Mouse (Mus musculus): Measurements from ENCODE around the gene Sf3a1. TPM values are rescaled to one million over a fixed set of nuclear protein-coding genes. Genes with fewer than 3 reads are reported as not detected.
A peak's percentile ranks its signal among the peaks of the same experiment; 100 is the strongest.

Sf3a1 gene
- total RNA-seq, 2 experiments from 2014 or later = 63.8 to 67.4 TPM

GRCm38 (mm10) chr11:4193420-4193819, 33.3 kb downstream of the Sf3a1 start:
- TF ChIP-seq CTCF (IDR thresholded peaks at IDR 0.05) = no peak
- H3K27ac ChIP-seq = peak overlapping the region; percentile 57; the same call in 1 of the 2 replicates
- no peak overlapping the region for H3K4me3 ChIP-seq
- intact Hi-C loops (cut with DNase I) = no loop called here
- DNase-seq (ENCODE audit: extremely low spot score in 1 of 2, low spot score in 2 of 2) = no peak

GRCm38 (mm10) chr11:4195597-4196031, 35.5 kb downstream of the Sf3a1 start:
- no peak for DNase-seq (ENCODE audit: extremely low spot score in 1 of 2, low spot score in 2 of 2)
- Histone ChIP-seq H3K27ac (no peak overlapping the region), H3K4me3 (no peak overlapping the region)
- intact Hi-C loops (cut with DNase I) = no loop called here
- TF ChIP-seq CTCF (IDR thresholded peaks at IDR 0.05) = no peak

- H3K27ac ChIP-seq = no peak overlapping the region
- no peak for TF ChIP-seq CTCF (IDR thresholded peaks at IDR 0.05)
- intact Hi-C loops (cut with DNase I) = no loop called here
- H3K4me3 ChIP-seq = no peak overlapping the region
- DNase-seq (ENCODE audit: extremely low spot score in 1 of 2, low spot score in 2 of 2) = no peak
These were observed 36.5 kb downstream of the Sf3a1 start for GRCm38 (mm10) chr11:4196636-4197035.

GRCm38 (mm10) chr11:4197691-4198090, 37.5 kb downstream of the Sf3a1 start:
- DNase-seq (ENCODE audit: extremely low spot score in 1 of 2, low spot score in 2 of 2) = no peak
- intact Hi-C loops (cut with DNase I) = no loop called here
- no peak overlapping the region for H3K27ac ChIP-seq
- TF ChIP-seq CTCF (IDR thresholded peaks at IDR 0.05) = no peak
- H3K4me3 ChIP-seq = no peak overlapping the region

GRCm38 (mm10) chr11:4201981-4202700, 42.0 kb downstream of the Sf3a1 start:
- TF ChIP-seq CTCF (IDR thresholded peaks at IDR 0.05) = no peak
- Histone ChIP-seq H3K4me3 (no peak overlapping the region), H3K27ac (peak overlapping the region; percentile 44; the same call in 1 of the 2 replicates)
- DNase-seq (ENCODE audit: extremely low spot score in 1 of 2, low spot score in 2 of 2) = no peak
- intact Hi-C loops (cut with DNase I) = no loop called here

- TF ChIP-seq CTCF (IDR thresholded peaks at IDR 0.05) = no peak
- Histone ChIP-seq H3K27ac (peak overlapping the region; percentile 64), H3K4me3 (no peak overlapping the region)
- no peak for DNase-seq (ENCODE audit: extremely low spot score in 1 of 2, low spot score in 2 of 2)
- intact Hi-C loops (cut with DNase I) = no loop called here
These were observed 43.0 kb downstream of the Sf3a1 start for GRCm38 (mm10) chr11:4202995-4203704.

GRCm38 (mm10) chr11:4203705-4204074, 43.5 kb downstream of the Sf3a1 start:
- no peak for DNase-seq (ENCODE audit: extremely low spot score in 1 of 2, low spot score in 2 of 2)
- TF ChIP-seq CTCF (IDR thresholded peaks at IDR 0.05) = no peak
- intact Hi-C loops (cut with DNase I) = no loop called here
- Histone ChIP-seq H3K4me3 (no peak overlapping the region), H3K27ac (peak overlapping the region; percentile 64)

GRCm38 (mm10) chr11:4205097-4205655, 45.0 kb downstream of the Sf3a1 start:
- intact Hi-C loops (cut with DNase I) = no loop called here
- no peak for TF ChIP-seq CTCF (IDR thresholded peaks at IDR 0.05)

GRCm38 (mm10) chr11:4205951-4206350, 45.8 kb downstream of the Sf3a1 start:
- DNase-seq (ENCODE audit: extremely low spot score in 1 of 2, low spot score in 2 of 2) = no peak
- intact Hi-C loops (cut with DNase I) = no loop called here
- Histone ChIP-seq H3K27ac (no peak overlapping the region), H3K4me3 (no peak overlapping the region)
- no peak for TF ChIP-seq CTCF (IDR thresholded peaks at IDR 0.05)

More at GRCm38 (mm10) chr11:4205097-4205655, 45.0 kb downstream of the Sf3a1 start:
- H3K4me3 ChIP-seq = no peak overlapping the region
- no peak overlapping the region for H3K27ac ChIP-seq
- no peak for DNase-seq (ENCODE audit: extremely low spot score in 1 of 2, low spot score in 2 of 2)

- no peak for DNase-seq (ENCODE audit: extremely low spot score in 1 of 2, low spot score in 2 of 2)
- intact Hi-C loops (cut with DNase I) = no loop called here
- Histone ChIP-seq H3K27ac (no peak overlapping the region), H3K4me3 (no peak overlapping the region)
- TF ChIP-seq CTCF (IDR thresholded peaks at IDR 0.05) = no peak
These were observed 46.4 kb downstream of the Sf3a1 start for GRCm38 (mm10) chr11:4206563-4206962.

- no peak overlapping the region for H3K4me3 ChIP-seq
- no peak for TF ChIP-seq CTCF (IDR thresholded peaks at IDR 0.05)
- no peak overlapping the region for H3K27ac ChIP-seq
- intact Hi-C loops (cut with DNase I) = no loop called here
- no peak for DNase-seq (ENCODE audit: extremely low spot score in 1 of 2, low spot score in 2 of 2)
These were observed 47.5 kb downstream of the Sf3a1 start for GRCm38 (mm10) chr11:4207655-4208054.

- no peak for DNase-seq (ENCODE audit: extremely low spot score in 1 of 2, low spot score in 2 of 2)
- Histone ChIP-seq H3K27ac (no peak overlapping the region), H3K4me3 (no peak overlapping the region)
- intact Hi-C loops (cut with DNase I) = no loop called here
- peak; percentile 38 for TF ChIP-seq CTCF (IDR thresholded peaks at IDR 0.05)
These were observed 49.4 kb downstream of the Sf3a1 start for GRCm38 (mm10) chr11:4209556-4209955.

Data from left cerebral cortex, adult 2 months (tissue).